Mouse (Mus musculus): ENCODE results near the gene Trpm5.

The Trpm5 gene

GRCm38 (mm10) chr7:143040561-143040960 lies 53.9 kb downstream of the Trpm5 start:
- DNase-seq (ENCODE audit: low spot score in 2 of 2): no peak

DNA sequence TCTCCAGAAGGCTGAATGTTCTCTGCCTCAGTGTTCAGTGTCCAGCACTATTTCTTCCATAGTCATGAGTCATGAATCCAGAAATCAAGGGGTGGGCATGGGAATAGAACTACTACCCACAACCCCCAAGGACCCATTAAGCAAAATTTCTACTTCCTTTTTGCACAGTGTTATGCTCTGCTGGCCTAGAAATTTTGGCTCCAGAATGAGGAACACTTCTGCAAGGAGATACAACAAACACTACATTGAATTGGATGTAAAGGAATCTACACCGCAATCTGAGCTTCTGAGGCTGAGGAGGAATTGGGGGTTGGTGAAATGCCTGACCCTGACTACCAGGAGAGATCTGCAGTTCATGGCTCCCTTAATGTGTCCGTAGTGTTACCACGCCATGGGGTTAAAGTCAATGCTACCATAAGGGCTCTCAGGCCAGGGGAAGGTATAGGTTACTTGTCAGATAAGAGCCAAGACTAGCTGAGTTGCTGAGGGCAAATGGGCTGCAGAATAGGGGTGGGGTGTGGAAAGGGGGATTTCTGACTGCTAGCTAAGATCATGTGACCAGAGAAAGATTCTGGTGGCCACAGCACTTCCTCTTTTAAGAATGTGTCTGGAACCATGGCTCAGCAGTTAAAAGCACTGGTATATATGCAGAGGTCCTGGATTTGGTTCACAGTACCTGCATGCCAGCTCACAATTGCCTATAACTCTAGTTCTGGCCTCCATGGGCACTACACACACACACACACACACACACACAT lies 56.1 kb downstream of the Trpm5 start:
- peak in 1 of 2 experiments; percentile 69 for DNase-seq (ENCODE audit: low spot score in 2 of 2)

GRCm38 (mm10) chr7:143037306-143037705 lies 57.1 kb downstream of the Trpm5 start:
- no peak for DNase-seq (ENCODE audit: low spot score in 2 of 2)

DNA sequence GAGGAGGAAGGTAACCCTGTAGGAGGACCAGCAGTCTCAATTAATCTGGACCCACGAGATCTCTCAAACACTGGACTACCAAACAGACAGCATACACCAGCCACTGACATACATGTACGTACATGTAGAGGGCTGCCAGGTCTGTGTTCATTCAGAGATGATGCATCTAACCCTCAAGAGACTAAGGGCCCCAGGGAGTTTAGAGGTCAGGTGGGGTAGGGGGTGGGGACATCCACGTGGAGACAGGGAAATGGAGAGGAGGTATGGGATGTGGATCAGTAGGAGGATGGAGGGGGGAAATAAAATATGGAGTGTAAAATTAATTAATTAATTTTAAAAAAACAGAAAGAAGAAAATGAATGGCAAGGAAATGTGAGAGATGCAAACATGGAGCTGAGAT lies 57.7 kb downstream of the Trpm5 start:
- DNase-seq (ENCODE audit: low spot score in 2 of 2): no peak

DNA sequence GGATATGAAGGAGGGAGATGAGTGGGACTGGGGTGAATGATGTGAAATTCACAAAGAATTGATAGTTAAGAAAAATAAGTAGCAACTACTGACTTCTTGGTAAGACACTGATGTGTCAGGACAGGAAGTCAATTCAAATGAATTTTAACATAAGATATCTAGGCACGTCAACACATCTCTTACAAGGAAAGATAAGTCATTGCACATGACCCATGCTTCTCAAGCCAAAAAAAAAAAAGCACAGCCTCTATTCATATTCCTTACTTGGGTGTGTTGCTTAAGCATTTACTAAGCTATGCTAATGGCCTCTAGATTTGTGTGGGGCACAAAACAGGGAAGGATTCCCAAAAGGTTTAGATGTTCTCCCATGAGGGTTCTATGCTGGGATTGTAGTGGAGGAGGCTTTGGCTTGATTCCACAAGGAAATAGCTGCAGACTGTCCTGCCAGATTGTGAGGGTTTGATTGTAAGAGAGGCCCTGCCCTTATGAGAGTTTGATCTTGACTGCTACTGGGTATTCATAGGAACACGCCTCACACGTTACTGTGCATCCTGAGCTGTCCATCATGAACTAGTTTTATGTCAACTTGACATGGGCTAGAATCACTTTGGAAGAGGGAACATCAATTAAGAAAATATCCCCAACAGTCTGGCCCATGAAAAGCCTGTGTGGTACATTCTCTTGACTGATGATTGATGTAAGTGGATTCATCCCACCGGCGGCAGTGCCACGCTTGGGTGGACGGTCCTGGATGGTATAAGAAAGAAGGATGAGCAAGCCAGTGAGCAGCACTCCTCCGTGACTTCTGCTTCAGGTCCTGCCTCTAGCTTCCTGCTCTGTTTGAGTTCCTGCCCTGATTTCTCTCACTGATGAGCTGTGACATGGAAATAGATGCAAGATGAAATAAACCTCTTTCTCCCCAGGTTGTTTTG lies 59.7 kb downstream of the Trpm5 start:
- DNase-seq (ENCODE audit: low spot score in 2 of 2): no peak

DNA sequence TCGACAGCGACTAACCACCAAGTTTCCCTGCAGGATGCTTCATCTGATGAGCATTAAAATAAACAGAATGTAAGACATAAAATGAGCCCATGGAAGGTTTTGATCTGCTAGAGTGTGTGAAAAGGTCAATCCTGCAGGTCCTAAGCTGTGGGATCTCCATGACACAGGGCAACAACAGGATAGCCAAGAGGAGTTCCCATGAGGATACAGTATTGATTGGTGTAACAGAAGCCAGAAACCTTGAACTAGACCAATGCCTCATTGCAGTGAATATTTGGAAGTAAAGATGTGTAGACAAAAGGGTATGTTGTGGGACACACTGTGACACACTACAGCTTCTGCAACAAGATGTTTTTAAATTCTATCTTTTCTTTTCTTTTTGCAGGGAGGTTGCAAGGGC lies 60.3 kb downstream of the Trpm5 start:
- no peak for DNase-seq (ENCODE audit: low spot score in 2 of 2)

DNA sequence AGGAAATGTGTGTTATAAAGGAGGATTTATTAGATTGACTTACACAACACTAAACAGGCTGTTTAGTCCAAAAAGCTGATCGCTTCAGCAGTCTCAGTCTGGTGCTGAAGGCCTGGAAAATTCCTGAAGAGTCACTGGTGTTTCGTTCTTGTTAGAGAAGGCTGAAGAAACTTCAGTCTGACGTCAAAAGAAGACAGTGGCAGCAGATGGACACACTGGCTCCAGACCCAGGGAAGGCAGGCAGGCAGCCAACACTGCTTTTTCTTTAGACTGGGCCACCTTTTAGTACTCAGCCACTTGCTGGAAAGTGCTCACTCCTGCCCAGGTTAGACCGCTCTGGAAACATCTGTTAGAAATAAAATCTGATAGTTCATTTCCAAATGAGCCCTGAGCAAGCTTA lies 60.9 kb downstream of the Trpm5 start:
- no peak for DNase-seq (ENCODE audit: low spot score in 2 of 2)

GRCm38 (mm10) chr7:143031816-143032215 lies 62.6 kb downstream of the Trpm5 start:
- no peak for DNase-seq (ENCODE audit: low spot score in 2 of 2)

DNA sequence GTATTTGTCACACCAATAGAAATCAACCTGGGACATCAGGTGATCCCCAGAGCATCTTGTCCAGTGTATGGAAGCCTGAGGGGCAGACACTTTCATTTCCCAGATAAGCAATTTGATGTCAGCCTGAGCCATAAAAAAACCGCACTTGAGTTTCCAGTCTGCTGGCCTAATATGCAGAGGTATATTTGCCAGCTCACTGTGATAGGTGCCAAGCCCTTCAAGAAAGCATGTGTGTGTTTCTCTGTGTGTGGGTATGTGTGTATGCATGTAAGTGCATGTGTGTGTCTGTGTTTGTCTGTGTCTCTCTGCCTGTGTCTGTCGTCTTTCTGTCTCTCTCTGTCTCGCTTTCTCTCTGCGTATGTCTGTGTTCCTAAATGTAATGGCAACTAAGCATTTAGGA lies 67.2 kb downstream of the Trpm5 start:
- DNase-seq (ENCODE audit: low spot score in 2 of 2): no peak

- DNase-seq (ENCODE audit: low spot score in 2 of 2): no peak
Measured at GRCm38 (mm10) chr7:143025496-143025895, 68.9 kb downstream of the Trpm5 start.

DNA sequence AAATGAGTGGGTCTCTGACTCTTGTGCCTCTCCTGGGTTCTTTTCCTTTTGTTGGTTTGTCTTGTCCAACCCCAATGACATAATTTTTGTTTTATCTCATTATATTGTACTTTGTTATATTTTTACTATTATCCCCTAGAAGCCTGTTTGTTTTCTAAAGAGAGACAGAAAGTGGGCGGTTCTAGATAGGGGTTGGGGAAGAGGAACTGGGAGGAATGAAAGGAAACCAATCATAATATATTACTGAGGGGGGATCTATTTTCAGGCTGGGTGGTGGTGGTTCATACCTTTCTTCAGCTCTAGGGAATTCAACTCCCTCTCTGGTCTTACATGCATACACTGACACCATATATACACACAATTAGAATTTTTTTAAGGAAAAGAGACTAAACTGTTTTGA lies 70.1 kb downstream of the Trpm5 start:
- DNase-seq (ENCODE audit: low spot score in 2 of 2): no peak

DNA sequence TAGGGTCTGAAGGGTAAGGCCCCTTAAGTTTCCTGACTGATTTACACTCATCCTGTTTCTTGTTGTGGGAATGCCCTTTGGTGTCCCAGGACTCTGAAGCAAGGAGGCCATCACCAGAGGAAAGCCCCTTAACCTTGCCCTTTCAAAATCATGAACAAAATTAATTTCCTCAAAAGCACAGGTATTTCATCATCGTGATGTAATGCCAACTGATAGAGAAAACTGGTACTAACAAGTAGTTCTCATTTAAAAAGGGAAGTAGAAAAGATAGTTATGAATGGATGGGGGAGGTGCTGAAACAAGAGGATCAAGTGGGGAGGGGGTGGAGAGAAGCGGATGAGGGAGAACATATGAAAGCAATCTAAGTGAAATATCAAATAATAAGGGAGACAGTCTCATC lies 70.9 kb downstream of the Trpm5 start:
- no peak for DNase-seq (ENCODE audit: low spot score in 2 of 2)

GRCm38 (mm10) chr7:143021356-143022164 lies 72.9 kb downstream of the Trpm5 start:
- DNase-seq (ENCODE audit: low spot score in 2 of 2): no peak

GRCm38 (mm10) chr7:143020764-143021163 lies 73.7 kb downstream of the Trpm5 start:
- DNase-seq (ENCODE audit: low spot score in 2 of 2): no peak

DNA sequence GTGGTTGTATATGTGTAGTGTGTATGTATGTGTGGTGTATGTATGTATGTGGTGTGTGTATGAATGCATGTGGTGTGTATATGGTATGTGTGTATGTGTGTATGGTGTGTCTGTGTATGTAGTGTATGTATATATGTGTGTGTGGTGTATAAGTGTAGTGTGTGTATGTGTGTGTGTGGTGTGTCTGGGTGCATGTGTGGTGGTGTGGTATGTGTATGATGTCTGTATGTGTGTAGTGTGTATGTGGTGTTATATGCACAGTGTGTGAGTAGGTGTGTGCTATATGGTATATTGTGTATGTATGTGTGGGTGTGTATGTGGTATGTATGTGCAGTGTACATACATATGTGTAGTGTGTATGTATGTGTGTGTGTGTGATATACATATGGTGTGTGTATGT lies 74.4 kb downstream of the Trpm5 start:
- no peak for DNase-seq (ENCODE audit: low spot score in 2 of 2)

Measured in natural killer cell, adult 2 months (primary cell).